Comparison of ENCODE assay signal across 9 mouse cellular contexts in the genomic region with DNA sequence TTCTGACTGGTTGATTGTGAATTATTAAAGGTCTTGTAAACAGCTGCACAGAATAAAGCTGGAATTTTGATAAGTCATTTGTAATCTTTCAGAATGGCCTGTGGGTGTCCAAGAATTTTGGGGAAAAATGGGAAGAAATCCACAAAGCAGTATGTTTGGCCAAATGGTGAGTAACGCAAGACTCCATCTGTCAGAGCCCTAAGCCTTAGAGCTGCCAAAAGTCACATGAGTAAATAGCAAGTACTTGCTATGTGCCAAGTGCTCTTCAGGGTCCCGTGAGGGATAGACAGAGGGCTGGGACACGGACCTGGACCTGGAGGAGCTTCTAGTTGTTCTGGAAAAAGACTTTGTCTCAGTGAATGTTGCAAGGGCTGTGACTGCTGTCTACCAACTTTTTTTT. TPM values are rescaled to one million over a fixed set of nuclear protein-coding genes. Genes with fewer than 3 reads are reported as not detected.
DNase-seq lines count a peak whose midpoint lies in the region; ATAC-seq and TF ChIP-seq lines count a peak whose summit lies in the region.
"Had no signal": no experiment of that assay in that cellular context is flagged by ENCODE, and none has a peak within 500 bp of the region (broad histone marks: within the 10 kb centered on the region; RNA-seq: fewer than 3 reads in every experiment).

No protein-coding gene starts in this region.

- H3K36me3 ChIP-seq in intestine, embryonic 14.5 days (ENCODE audit: control insufficient read depth, insufficient read depth, low read length) = peaks cover 4% of the 10 kb centered on the region; the same call in 1 of the 2 replicates
- peaks cover 12% of the 10 kb centered on the region; the same call in 1 of the 2 replicates for H3K36me3 ChIP-seq in intestine, postnatal 0 days (ENCODE audit: control insufficient read depth, insufficient read depth)
- H3K36me3 ChIP-seq in embryonic facial prominence, embryonic 14.5 days (ENCODE audit: control insufficient read depth, insufficient read depth, low read length) = peaks cover 23% of the 10 kb centered on the region; the same call in 1 of the 2 replicates
- peaks cover 11% of the 10 kb centered on the region for H3K36me3 ChIP-seq in heart, embryonic 11.5 days (ENCODE audit: control insufficient read depth, insufficient read depth, low read length)

- no peak for ATAC-seq in intestine, embryonic 14.5 days (replicated peaks; ENCODE audit: low FRiP score, low TSS enrichment, low read depth)
- no peak for ATAC-seq in intestine, postnatal 0 days
- no peak for ATAC-seq in embryonic facial prominence, embryonic 14.5 days (ENCODE audit: low read depth)
- ATAC-seq in heart, embryonic 11.5 days (replicated peaks; ENCODE audit: insufficient number of reproducible peaks, low FRiP score, low TSS enrichment) = no peak

- H3K4me1 ChIP-seq in intestine, embryonic 14.5 days (replicated peaks; ENCODE audit: control insufficient read depth, insufficient read depth, low read length) = no peaks in the 10 kb centered on the region
- H3K4me1 ChIP-seq in intestine, postnatal 0 days (replicated peaks; ENCODE audit: control insufficient read depth, insufficient read depth, low read length) = no peaks in the 10 kb centered on the region
- H3K4me1 ChIP-seq in embryonic facial prominence, embryonic 14.5 days (ENCODE audit: control insufficient read depth, insufficient read depth, low read length) = no peaks in the 10 kb centered on the region
- H3K4me1 ChIP-seq in heart, embryonic 11.5 days (ENCODE audit: control insufficient read depth, insufficient read depth, low read length) = peaks cover 14% of the 10 kb centered on the region

- no peaks in the 10 kb centered on the region for H3K27me3 ChIP-seq in intestine, embryonic 14.5 days (replicated peaks; ENCODE audit: control insufficient read depth, insufficient read depth, low read length)
- no peaks in the 10 kb centered on the region for H3K27me3 ChIP-seq in intestine, postnatal 0 days (replicated peaks; ENCODE audit: control insufficient read depth, insufficient read depth, low read length)
- H3K27me3 ChIP-seq in embryonic facial prominence, embryonic 14.5 days (replicated peaks; ENCODE audit: control insufficient read depth, insufficient read depth, low read length) = no peaks in the 10 kb centered on the region
- no peaks in the 10 kb centered on the region for H3K27me3 ChIP-seq in heart, embryonic 11.5 days (ENCODE audit: control insufficient read depth, insufficient read depth, low read length)

- no peaks in the 10 kb centered on the region for H3K9me3 ChIP-seq in intestine, embryonic 14.5 days (ENCODE audit: control insufficient read depth, low read length)
- H3K9me3 ChIP-seq in intestine, postnatal 0 days (ENCODE audit: control insufficient read depth) = no peaks in the 10 kb centered on the region
- H3K9me3 ChIP-seq in embryonic facial prominence, embryonic 14.5 days (ENCODE audit: control insufficient read depth, low read length) = no peaks in the 10 kb centered on the region
- no peaks in the 10 kb centered on the region for H3K9me3 ChIP-seq in heart, embryonic 11.5 days (replicated peaks; ENCODE audit: control insufficient read depth, low read length)

- DNase-seq in intestine, embryonic 14.5 days (ENCODE audit: low spot score) = no peak
- peak; percentile 31 for DNase-seq in embryonic facial prominence, embryonic 14.5 days (ENCODE audit: low spot score)
- peak; percentile 71 for DNase-seq in lung, postnatal 10 days
- no peak for DNase-seq in urinary bladder, postnatal 4 days (ENCODE audit: low spot score in 2 of 2)
- DNase-seq in spleen, postnatal 14 days (ENCODE audit: low spot score in 2 of 2) = no peak
- no peak for DNase-seq in embryo, embryonic 11 days

- 71% methylated on average over 3 of the region's 3 CpGs for WGBS in intestine, embryonic 14.5 days
- 61% methylated on average over 3 of the region's 3 CpGs for WGBS in intestine, postnatal 0 days
- WGBS in embryonic facial prominence, embryonic 14.5 days = 55% methylated on average over 3 of the region's 3 CpGs
- 73% methylated on average over 3 of the region's 3 CpGs for WGBS in heart, embryonic 11.5 days (ENCODE audit: insufficient replicate concordance)

- H3K4me3 ChIP-seq in intestine, embryonic 14.5 days (ENCODE audit: low read depth, low read length) = no peak overlapping the region
- no peak overlapping the region for H3K4me3 ChIP-seq in intestine, postnatal 0 days (ENCODE audit: low read depth, low read length)
- no peak overlapping the region for H3K4me3 ChIP-seq in embryonic facial prominence, embryonic 14.5 days (ENCODE audit: low read depth, low read length)
- no peak overlapping the region for H3K4me3 ChIP-seq in heart, embryonic 11.5 days (ENCODE audit: low read depth, low read length)

- H3K27ac ChIP-seq in intestine, embryonic 14.5 days (ENCODE audit: low read depth) = peak overlapping the region; percentile 34; the same call in 1 of the 2 replicates
- H3K27ac ChIP-seq in intestine, postnatal 0 days (ENCODE audit: low read depth, low read length) = no peak overlapping the region
- H3K27ac ChIP-seq in embryonic facial prominence, embryonic 14.5 days (replicated peaks; ENCODE audit: low read depth, low read length) = peak overlapping the region; percentile 56; the same call in 1 of the 2 replicates
- H3K27ac ChIP-seq in heart, embryonic 11.5 days (ENCODE audit: low read depth, low read length) = no peak overlapping the region; the same call in 1 of the 2 replicates

- no peak overlapping the region for H3K4me2 ChIP-seq in intestine, embryonic 14.5 days (ENCODE audit: low read length)
- H3K4me2 ChIP-seq in intestine, postnatal 0 days (replicated peaks; ENCODE audit: low read depth) = no peak overlapping the region
- H3K4me2 ChIP-seq in embryonic facial prominence, embryonic 14.5 days (ENCODE audit: low read depth, low read length) = no peak overlapping the region
- no peak overlapping the region for H3K4me2 ChIP-seq in heart, embryonic 11.5 days

- H3K9ac ChIP-seq in intestine, embryonic 14.5 days (ENCODE audit: low read length) = no peak overlapping the region
- no peak overlapping the region for H3K9ac ChIP-seq in intestine, postnatal 0 days (ENCODE audit: low read depth, low read length)
- no peak overlapping the region for H3K9ac ChIP-seq in embryonic facial prominence, embryonic 14.5 days (ENCODE audit: low read depth, low read length)
- H3K9ac ChIP-seq in heart, embryonic 11.5 days (ENCODE audit: low read depth, low read length) = 0 out of 2 replicates have a peak overlapping the region, but pooled peaks have one; percentile 24

- TF ChIP-seq CTCF in intestine, postnatal 0 days (IDR thresholded peaks at IDR 0.05; ENCODE audit: low read depth) = no peak

RNA-seq across cellular contexts. Expression of a gene that starts 36.8 kb away (rescaled TPM):
- not detected in 2 replicates for polyA plus RNA-seq in intestine, embryonic 14.5 days (2014; fragmentation: Nextera tagmentation; extraction: Ambion mirVana)
- not detected in 2 replicates for polyA plus RNA-seq in intestine, postnatal 0 days (2015; fragmentation: Nextera tagmentation; extraction: Ambion mirVana)
- polyA plus RNA-seq in embryonic facial prominence, embryonic 14.5 days (2014; fragmentation: Nextera tagmentation; extraction: Ambion mirVana) = not detected in 2 replicates
- polyA plus RNA-seq in heart, embryonic 11.5 days (2014; fragmentation: Nextera tagmentation; extraction: Ambion mirVana) = 70.4 and 77.2 TPM in 2 replicates
- polyA plus RNA-seq: cerebellum, adult 2 months had no signal

RNA-seq across cellular contexts. Expression of a gene that starts 44.0 kb away (rescaled TPM):
- 11.4 and 13.5 TPM in 2 replicates for polyA plus RNA-seq in intestine, embryonic 14.5 days (2014; fragmentation: Nextera tagmentation; extraction: Ambion mirVana)
- polyA plus RNA-seq in intestine, postnatal 0 days (2015; fragmentation: Nextera tagmentation; extraction: Ambion mirVana) = 4.6 and 5.2 TPM in 2 replicates
- polyA plus RNA-seq in embryonic facial prominence, embryonic 14.5 days (2014; fragmentation: Nextera tagmentation; extraction: Ambion mirVana) = 16.5 and 18.0 TPM in 2 replicates
- polyA plus RNA-seq in heart, embryonic 11.5 days (2014; fragmentation: Nextera tagmentation; extraction: Ambion mirVana) = 20.2 and 28.7 TPM in 2 replicates

RNA-seq across cellular contexts. Expression of a gene that starts 55.7 kb away (rescaled TPM):
- 35.1 and 41.4 TPM in 2 replicates for polyA plus RNA-seq in intestine, embryonic 14.5 days (2014; fragmentation: Nextera tagmentation; extraction: Ambion mirVana)
- polyA plus RNA-seq in intestine, postnatal 0 days (2015; fragmentation: Nextera tagmentation; extraction: Ambion mirVana) = 3.3 and 5.3 TPM in 2 replicates
- polyA plus RNA-seq in embryonic facial prominence, embryonic 14.5 days (2014; fragmentation: Nextera tagmentation; extraction: Ambion mirVana) = 31.2 and 38.1 TPM in 2 replicates
- 25.0 and 28.9 TPM in 2 replicates for polyA plus RNA-seq in heart, embryonic 11.5 days (2014; fragmentation: Nextera tagmentation; extraction: Ambion mirVana)

Comparison
In these comparisons a context has a peak if more than half of its experiments do, and no peak if none do; other contexts are left out.
1. H3K27ac ChIP-seq: peak in intestine, embryonic 14.5 days (single experiment) and embryonic facial prominence, embryonic 14.5 days (single experiment); none in intestine, postnatal 0 days (single experiment) and heart, embryonic 11.5 days (single experiment).
2. DNase-seq: peak in embryonic facial prominence, embryonic 14.5 days (single experiment) and lung, postnatal 10 days (single experiment); none in intestine, embryonic 14.5 days (single experiment), urinary bladder, postnatal 4 days (0 of 2), spleen, postnatal 14 days (0 of 2) and embryo, embryonic 11 days (single experiment).
3. RNA of a gene that starts 36.8 kb away (polyA plus RNA-seq): 70.4 to 77.2 TPM in heart, embryonic 11.5 days; not detected in intestine, embryonic 14.5 days, not detected in intestine, postnatal 0 days and not detected in embryonic facial prominence, embryonic 14.5 days; every median in the first group is over 10 times any median in the second.